20 mouse cellular contexts compared by ENCODE assay signal in the genomic region with DNA sequence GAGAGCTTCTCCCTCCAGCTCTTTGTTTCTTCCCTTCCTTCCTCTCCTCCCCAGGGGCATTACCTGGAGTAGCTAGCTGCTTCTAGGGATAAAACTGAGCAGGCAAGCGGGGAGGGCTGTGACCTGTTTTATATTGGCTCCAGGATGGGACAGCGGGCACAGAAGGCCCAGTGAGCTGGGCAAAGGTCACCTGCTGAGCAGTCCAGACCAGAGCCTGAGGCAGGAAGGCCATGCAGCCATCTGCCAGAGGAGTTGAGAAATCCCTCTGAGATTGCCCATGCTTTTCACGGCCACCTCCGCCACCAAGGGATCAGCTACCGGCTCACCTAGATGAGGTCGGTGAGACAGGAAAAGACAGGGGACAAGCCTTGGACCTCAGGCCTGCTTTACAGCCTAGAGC. TPM values are rescaled to one million over a fixed set of nuclear protein-coding genes. Genes with fewer than 3 reads are reported as not detected.
DNase-seq lines count a peak whose midpoint lies in the region; ATAC-seq lines count a peak whose summit lies in the region.
"Had no signal": no experiment of that assay in that cellular context is flagged by ENCODE, and none has a peak within 500 bp of the region (broad histone marks: within the 10 kb centered on the region; RNA-seq: fewer than 3 reads in every experiment).

No protein-coding gene starts in this region.

- peak; percentile 63 for DNase-seq in cerebellum, adult 11-12 months
- DNase-seq in cerebellum, postnatal 14 days, result no peak
- peak; percentile 59 for DNase-seq in adipocyte (ENCODE audit: low spot score)
- DNase-seq in cerebellum, postnatal 36 days, result peak; percentile 32 to 34
- DNase-seq in kidney, postnatal 14 days, result peak; percentile 58
- DNase-seq in hindbrain, embryonic 11.5 days (ENCODE audit: low spot score), result no peak
- DNase-seq in heart, postnatal 10 days, result no peak
- no peak for DNase-seq in gastrocnemius, postnatal 36 days
- DNase-seq: B cell, adult 2 months; heart, adult 11 months; lung, adult 2 months; right cerebral cortex, postnatal 25 days had no signal

- no peak for ATAC-seq in hindbrain, embryonic 11.5 days (ENCODE audit: low FRiP score)
- ATAC-seq: midbrain, embryonic 13.5 days had no signal

- no peak overlapping the region for H3K4me2 ChIP-seq in hindbrain, embryonic 11.5 days (replicated peaks; ENCODE audit: low read depth, low read length)
- H3K4me2 ChIP-seq: heart, embryonic 15.5 days; hindbrain, embryonic 15.5 days; midbrain, embryonic 13.5 days had no signal

- H3K27me3 ChIP-seq in hindbrain, embryonic 11.5 days (ENCODE audit: control insufficient read depth, insufficient read depth, low read length), result no peaks in the 10 kb centered on the region; the same call in 1 of the 2 replicates
- H3K27me3 ChIP-seq: hindbrain, embryonic 15.5 days had no signal

- H3K27ac ChIP-seq in hindbrain, embryonic 11.5 days (ENCODE audit: low read depth, low read length), result no peak overlapping the region
- H3K27ac ChIP-seq: heart, embryonic 15.5 days; hindbrain, embryonic 15.5 days; macrophage; midbrain, embryonic 13.5 days had no signal

- WGBS in hindbrain, embryonic 11.5 days, result 85% methylated on average over 6 of the region's 6 CpGs

- no peak overlapping the region for H3K9ac ChIP-seq in hindbrain, embryonic 11.5 days (ENCODE audit: low read depth, low read length)
- H3K9ac ChIP-seq: heart, embryonic 15.5 days; hindbrain, embryonic 15.5 days; midbrain, embryonic 13.5 days had no signal

- no peak overlapping the region for H3K4me3 ChIP-seq in hindbrain, embryonic 11.5 days (ENCODE audit: low read depth, low read length)
- H3K4me3 ChIP-seq: heart, embryonic 15.5 days; hindbrain, embryonic 15.5 days; midbrain, embryonic 13.5 days had no signal

- H3K9me3 ChIP-seq in hindbrain, embryonic 11.5 days (ENCODE audit: control insufficient read depth, low read length), result no peaks in the 10 kb centered on the region
- H3K9me3 ChIP-seq: heart, embryonic 15.5 days; hindbrain, embryonic 15.5 days; midbrain, embryonic 13.5 days had no signal

- no peaks in the 10 kb centered on the region for H3K36me3 ChIP-seq in hindbrain, embryonic 11.5 days (ENCODE audit: control insufficient read depth, insufficient read depth, low read length)
- H3K36me3 ChIP-seq: heart, embryonic 15.5 days; hindbrain, embryonic 15.5 days; midbrain, embryonic 13.5 days had no signal

- intact Hi-C loops in heart, postnatal 10 days (cut with DNase I), result no loop called here
- intact Hi-C loops in gastrocnemius, postnatal 36 days (cut with DNase I), result no loop called here

- no peaks in the 10 kb centered on the region for H3K4me1 ChIP-seq in hindbrain, embryonic 11.5 days (replicated peaks; ENCODE audit: control insufficient read depth, insufficient read depth, low read length)

RNA-seq across cellular contexts. Expression of a gene that starts 0.2 kb away (rescaled TPM):
- not detected in 2 replicates for polyA plus RNA-seq in hindbrain, embryonic 11.5 days (2014; fragmentation: Nextera tagmentation; extraction: Ambion mirVana)
- not detected for total RNA-seq in heart, postnatal 10 days (2021)
- total RNA-seq in gastrocnemius, postnatal 36 days (2021), result under 1 TPM; 0.44 to 0.89 TPM
- total RNA-seq: ES-E14 had no signal
- polyA plus RNA-seq: heart, embryonic 15.5 days; hindbrain, embryonic 15.5 days; macrophage; midbrain, embryonic 13.5 days had no signal

RNA-seq across cellular contexts. Expression of a gene that starts 5.3 kb away (rescaled TPM):
- polyA plus RNA-seq in hindbrain, embryonic 11.5 days (2014; fragmentation: Nextera tagmentation; extraction: Ambion mirVana), result not detected in 2 replicates
- total RNA-seq in heart, postnatal 10 days (2021), result not detected
- not detected for total RNA-seq in gastrocnemius, postnatal 36 days (2021)
- total RNA-seq: ES-E14; layer of hippocampus, adult 18-20 months; left cerebral cortex, postnatal 14 days had no signal
- polyA plus RNA-seq: hindbrain, embryonic 15.5 days; macrophage had no signal

RNA-seq across cellular contexts. Expression of a gene that starts 6.8 kb away (rescaled TPM):
- 0.43 and 1.5 TPM in 2 replicates for polyA plus RNA-seq in hindbrain, embryonic 11.5 days (2014; fragmentation: Nextera tagmentation; extraction: Ambion mirVana)
- total RNA-seq in heart, postnatal 10 days (2021), result under 1 TPM; 0.26 to 0.50 TPM
- total RNA-seq in gastrocnemius, postnatal 36 days (2021), result under 1 TPM in 1 of 2 experiments, not detected in 1; 0.69 TPM
- polyA plus RNA-seq: macrophage had no signal

RNA-seq across cellular contexts. Expression of a gene that starts 33.2 kb away (rescaled TPM):
- not detected in 2 replicates for polyA plus RNA-seq in hindbrain, embryonic 11.5 days (2014; fragmentation: Nextera tagmentation; extraction: Ambion mirVana)
- not detected for total RNA-seq in heart, postnatal 10 days (2021)
- total RNA-seq in gastrocnemius, postnatal 36 days (2021), result under 1 TPM in 1 of 2 experiments, not detected in 1; 0.18 TPM
- total RNA-seq: layer of hippocampus, adult 18-20 months; left cerebral cortex, postnatal 14 days had no signal
- polyA plus RNA-seq: frontal cortex, adult 2 months; heart, embryonic 15.5 days; hindbrain, embryonic 15.5 days; macrophage; midbrain, embryonic 13.5 days had no signal

RNA-seq across cellular contexts. Expression of a gene that starts 37.7 kb away (rescaled TPM):
- polyA plus RNA-seq in hindbrain, embryonic 11.5 days (2014; fragmentation: Nextera tagmentation; extraction: Ambion mirVana), result 65.7 and 69.6 TPM in 2 replicates
- 10 to 100 TPM; 22.1 to 22.8 TPM for total RNA-seq in heart, postnatal 10 days (2021)
- 10 to 100 TPM; 21.1 to 28.3 TPM for total RNA-seq in gastrocnemius, postnatal 36 days (2021)

Comparison
In these comparisons a context has a peak if more than half of its experiments do, and no peak if none do; other contexts are left out.
1. DNase-seq: peak in cerebellum, adult 11-12 months (single experiment), adipocyte (single experiment), cerebellum, postnatal 36 days (2 of 2) and kidney, postnatal 14 days (single experiment); none in cerebellum, postnatal 14 days (0 of 2), hindbrain, embryonic 11.5 days (single experiment), heart, postnatal 10 days (0 of 2) and gastrocnemius, postnatal 36 days (0 of 2).